Mouse (Mus musculus) myocyte (in vitro differentiated cells): Measurements from ENCODE around the gene S1pr2.

Source experiments
- CEBPB ChIP-seq: IDR thresholded peaks from 2 replicates; pipeline ENCODE4 v1.6.1; 2011; ENCODE audit warnings: mild to moderate bottlenecking, moderate library complexity; ENCODE audit not compliant: poor library complexity, insufficient read depth, severe bottlenecking
- E2F4 ChIP-seq: IDR thresholded peaks from one replicate; pipeline ENCODE4 v1.6.1; 2011; ENCODE audit warnings: mild to moderate bottlenecking, control low read depth, moderate library complexity; ENCODE audit not compliant: insufficient read depth
- MAX ChIP-seq: IDR thresholded peaks from one replicate; pipeline ENCODE4 v1.6.1; 2011; ENCODE audit warnings: low read depth, mild to moderate bottlenecking, control low read depth
- MYOG ChIP-seq, 3 experiments: IDR thresholded peaks; one replicate each; pipeline ENCODE4 v1.6.1; 2011; ENCODE audit warnings: control low read depth in 2 of 3, low read depth in 2 of 3, mild to moderate bottlenecking in 2 of 3; ENCODE audit not compliant: insufficient read length in 2 of 3, control insufficient read depth in 1 of 3, insufficient read depth in 1 of 3
- POLR2A ChIP-seq: IDR thresholded peaks from one replicate; pipeline ENCODE4 v1.6.1; 2011; ENCODE audit warnings: low read depth, mild to moderate bottlenecking, control low read depth, moderate library complexity; ENCODE audit not compliant: insufficient read length
- POLR2AphosphoS2 ChIP-seq: IDR thresholded peaks from one replicate; pipeline ENCODE4 v1.6.1; 2011; ENCODE audit warnings: low read depth, control low read depth; ENCODE audit not compliant: insufficient read length
- SRF ChIP-seq: IDR thresholded peaks from one replicate; pipeline ENCODE4 v1.6.1; 2011; ENCODE audit warnings: low read depth; ENCODE audit not compliant: control insufficient read depth, insufficient read length
- TCF12 ChIP-seq: IDR thresholded peaks from one replicate; pipeline ENCODE4 v1.6.1; 2011; ENCODE audit warnings: mild to moderate bottlenecking, control low read depth; ENCODE audit not compliant: poor library complexity, insufficient read depth, severe bottlenecking

- TF ChIP-seq POLR2A (no peak), CEBPB (no peak), MAX (no peak), POLR2AphosphoS2 (no peak), SRF (no peak), TCF12 (no peak), MYOG (IDR thresholded peaks at IDR 0.05; ENCODE audit: control insufficient read depth in 1 of 3, insufficient read depth in 1 of 3, insufficient read length in 2 of 3, low read depth in 2 of 3) (no peak), E2F4 (no peak)
Observed at GRCm38 (mm10) chr9:20946066-20946880, 30.3 kb downstream of the S1pr2 start.
